Mouse (Mus musculus) bone marrow, adult 2 months (tissue): ENCODE measurements around the gene Olfr652.

Experiments
- CTCF ChIP-seq: fragments of 200-500 bp; IDR thresholded peaks from 2 replicates; pipeline ENCODE4 v1.5.1; 2011; ENCODE audit warnings: low read length, control low read depth; ENCODE audit not compliant: control insufficient read depth, insufficient read depth
- POLR2A ChIP-seq: fragments of 200-500 bp; IDR thresholded peaks from 2 replicates; pipeline ENCODE4 v1.6.1; 2011; ENCODE audit warnings: low read depth, mild to moderate bottlenecking, control low read depth, low read length, borderline replicate concordance; ENCODE audit not compliant: control insufficient read depth

DNA sequence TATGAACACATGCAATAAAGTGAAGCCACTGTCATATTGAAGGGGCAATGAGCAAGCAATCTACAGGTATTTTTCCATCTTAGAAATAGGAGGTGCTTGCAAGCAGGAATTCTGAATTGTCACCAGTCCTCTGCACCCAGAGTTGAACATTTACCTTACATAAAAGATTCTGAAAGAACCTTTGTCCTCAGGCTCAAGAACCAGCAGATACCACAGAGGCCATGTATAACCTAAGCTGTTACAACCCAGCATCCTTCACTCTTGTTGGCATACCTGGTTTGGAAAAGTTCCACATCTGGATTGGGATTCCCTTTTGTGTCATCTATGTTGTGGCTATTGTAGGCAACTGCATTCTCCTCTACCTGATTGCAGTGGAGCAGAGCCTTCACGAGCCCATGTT is 8.0 kb upstream of the Olfr652 start:
- no peak for TF ChIP-seq CTCF
- no peak for TF ChIP-seq POLR2A
